Mouse (Mus musculus) hindbrain, embryonic 11.5 days (tissue): ENCODE measurements at regions not wholly inside any gene's neighbourhood (a gene's known extent, or its start where the extent isn't known, plus 50 kb on each side); places are given as distances from the start of the nearest gene placed in this dataset.
A peak's percentile ranks its signal among the peaks of the same experiment; 100 is the strongest.

ENCODE experiments used
- ATAC-seq: fragments of 200-750 bp; cut with Nextera tagmentation; 2 replicates; pipeline ENCODE4 v1.8.0; 2017; ENCODE audit warnings: mild to moderate bottlenecking, moderate TSS enrichment, moderate library complexity; ENCODE audit not compliant: low FRiP score
- DNase-seq: peaks from one replicate; pipeline ENCODE4 v3.0.0-alpha.2; 2015; ENCODE audit warnings: low spot score
- H3K27ac ChIP-seq: fragments of 300-500 bp; sonication (generic); 2 replicates; pipeline ENCODE4 v1.5.1; 2014; ENCODE audit warnings: mild to moderate bottlenecking, low read depth, low read length
- H3K27me3 ChIP-seq: fragments of 300-500 bp; sonication (generic); 2 replicates; pipeline ENCODE4 v1.6.1; 2014; ENCODE audit warnings: mild to moderate bottlenecking, low read length, moderate library complexity, mixed read lengths; ENCODE audit not compliant: control insufficient read depth, insufficient read depth
- H3K36me3 ChIP-seq: fragments of 300-500 bp; sonication (generic); 2 replicates; pipeline ENCODE4 v1.6.1; 2014; ENCODE audit warnings: mild to moderate bottlenecking, low read length, moderate library complexity, mixed read lengths; ENCODE audit not compliant: control insufficient read depth, insufficient read depth
- H3K4me1 ChIP-seq: fragments of 300-500 bp; sonication (generic); replicated peaks from 2 replicates; pipeline ENCODE4 v1.6.1; 2014; ENCODE audit warnings: low read length, mixed read lengths; ENCODE audit not compliant: control insufficient read depth, insufficient read depth
- H3K4me2 ChIP-seq: fragments of 300-500 bp; sonication (generic); replicated peaks from 2 replicates; pipeline ENCODE4 v1.6.1; 2014; ENCODE audit warnings: mild to moderate bottlenecking, low read depth, low read length
- H3K4me3 ChIP-seq: fragments of 300-500 bp; sonication (generic); 2 replicates; pipeline ENCODE4 v1.5.1; 2014; ENCODE audit warnings: low read depth, low read length
- H3K9ac ChIP-seq: fragments of 300-500 bp; sonication (generic); 2 replicates; pipeline ENCODE4 v1.6.1; 2014; ENCODE audit warnings: low read depth, low read length
- H3K9me3 ChIP-seq: fragments of 300-500 bp; sonication (generic); 2 replicates; pipeline ENCODE4 v1.6.1; 2016; ENCODE audit warnings: low read length; ENCODE audit not compliant: control insufficient read depth
- WGBS: fragments of 180-500 bp; shearing (Covaris S2); extraction: QIAGEN DNeasy Blood & Tissue Kit; methylation state at CpG from one replicate; pipeline ENCODE4 v1.1.7; 2014; 5-methylcytosine and 5-hydroxymethylcytosine counted together

DNA sequence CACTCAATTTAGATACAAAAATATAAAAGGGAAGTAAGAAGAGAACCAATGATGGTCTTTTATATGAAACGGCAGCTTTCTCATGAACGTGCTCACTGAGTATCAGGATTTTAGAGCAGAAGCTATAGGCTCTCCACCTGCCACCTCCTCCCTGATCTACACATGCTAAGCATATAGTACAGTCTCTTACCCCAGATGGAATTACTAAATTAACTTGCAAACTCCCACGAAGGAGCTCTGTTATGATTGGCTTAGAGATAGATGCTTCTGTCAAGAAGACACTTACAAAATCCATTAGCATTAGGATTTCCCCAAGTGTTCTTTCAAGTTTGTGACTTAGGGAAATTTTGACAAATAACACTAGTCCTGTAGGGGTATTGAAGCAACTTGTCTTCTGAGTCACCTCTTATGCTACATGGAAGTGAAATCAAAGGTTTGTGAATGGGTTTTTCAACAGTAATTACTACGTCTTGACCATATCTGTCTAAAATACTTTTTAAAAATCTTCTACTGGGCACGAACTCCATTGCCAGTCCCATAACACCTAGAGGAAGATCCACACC, 60.6 kb downstream of the Crygs start:
- WGBS, result 85% methylated on average over 5 of the region's 5 CpGs
- no peak overlapping the region for H3K27ac ChIP-seq

DNA sequence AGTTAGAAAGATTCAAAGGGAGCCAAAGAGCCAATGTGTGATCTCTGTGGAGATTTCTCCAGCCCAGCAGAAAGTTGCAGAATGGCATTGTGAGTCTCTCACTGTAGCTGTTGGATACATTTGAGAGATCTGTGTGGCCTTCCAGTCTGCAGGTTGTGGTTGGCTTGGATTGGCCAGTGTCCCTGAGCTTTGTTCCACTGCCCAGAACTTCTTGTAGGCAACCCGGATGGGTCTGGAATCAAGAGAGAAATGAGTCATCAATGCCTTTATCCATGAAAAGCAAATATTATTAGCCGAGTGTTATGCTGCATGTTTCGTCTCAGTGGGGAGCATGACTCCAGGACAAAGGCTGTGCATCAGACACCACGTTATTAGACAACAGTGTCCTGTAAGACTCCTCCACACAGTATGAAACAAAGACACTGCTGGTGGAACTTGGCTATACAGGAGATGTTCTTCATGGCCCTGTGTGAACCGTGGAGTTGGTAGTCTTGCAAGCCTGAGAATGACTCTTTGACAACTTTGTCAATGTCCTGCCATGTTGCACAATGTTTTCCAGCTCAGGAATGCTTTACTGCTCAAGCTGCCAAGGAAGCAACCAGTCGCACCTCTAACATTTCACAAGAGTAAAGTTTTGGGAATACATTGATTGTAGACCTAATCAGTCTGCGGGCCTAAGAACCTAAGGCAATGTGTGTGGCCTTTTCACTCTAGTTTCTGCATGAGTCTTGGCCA, 67.1 kb downstream of the Crygs start:
- DNase-seq (no peak), ATAC-seq (no peak)
- Histone ChIP-seq H3K4me3 (no peak overlapping the region), H3K36me3 (no peaks in the 10 kb centered on the region), H3K4me1 (no peaks in the 10 kb centered on the region), H3K27ac (no peak overlapping the region), H3K4me2 (no peak overlapping the region), H3K9ac (no peak overlapping the region), H3K9me3 (no peaks in the 10 kb centered on the region), H3K27me3 (no peaks in the 10 kb centered on the region)
- 85% methylated on average over 7 of the region's 7 CpGs for WGBS

More for the DNA sequence above, 60.6 kb downstream of the Crygs start:
- no peaks in the 10 kb centered on the region for H3K27me3 ChIP-seq
- H3K36me3 ChIP-seq, result no peaks in the 10 kb centered on the region
- H3K9me3 ChIP-seq, result no peaks in the 10 kb centered on the region
- no peaks in the 10 kb centered on the region for H3K4me1 ChIP-seq
- DNase-seq (no peak), ATAC-seq (no peak)
- no peak overlapping the region for H3K9ac ChIP-seq
- no peak overlapping the region for H3K4me3 ChIP-seq
- no peak overlapping the region for H3K4me2 ChIP-seq

DNA sequence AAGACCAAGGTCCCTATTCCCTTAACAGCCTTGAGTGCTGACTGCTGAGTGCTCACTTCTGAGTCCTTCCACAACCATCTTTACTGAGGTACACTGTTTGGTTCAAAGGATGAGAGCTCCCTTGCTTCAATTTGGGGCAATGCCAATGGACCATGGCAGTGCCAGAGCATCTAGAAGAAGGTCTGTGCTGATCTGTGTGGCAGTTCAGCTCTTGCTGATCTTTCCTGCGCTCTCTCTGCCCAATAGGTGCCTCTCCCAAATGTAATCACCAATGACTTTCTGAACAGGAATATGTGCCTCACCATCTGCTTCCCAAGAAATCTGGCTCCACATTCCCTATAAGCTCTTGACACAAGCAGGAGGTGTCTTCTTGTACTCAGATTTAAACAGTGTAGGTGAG, 67.9 kb downstream of the Crygs start:
- no peak overlapping the region for H3K9ac ChIP-seq

DNA sequence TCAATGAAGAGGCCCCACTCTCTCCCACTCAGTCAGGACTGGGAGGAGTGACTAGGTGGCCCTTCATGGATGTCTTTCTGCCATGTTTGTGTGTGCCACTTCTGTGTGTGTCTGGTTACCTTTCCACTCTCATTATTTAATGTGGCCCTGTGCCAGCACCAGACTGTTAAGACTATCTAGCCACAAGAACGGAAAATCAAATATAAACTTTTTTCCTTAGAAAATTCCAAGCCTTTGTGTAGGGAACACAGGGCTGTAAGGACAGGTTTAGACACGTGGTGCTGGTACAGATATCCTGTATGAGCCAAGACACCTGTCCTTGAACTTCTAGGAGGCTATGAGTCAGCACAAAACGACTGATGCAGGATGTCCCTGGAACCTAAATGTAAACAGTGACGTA, 69.9 kb downstream of the Crygs start:
- no peak overlapping the region for H3K27ac ChIP-seq
- DNase-seq, result no peak
- no peaks in the 10 kb centered on the region for H3K27me3 ChIP-seq
- H3K4me2 ChIP-seq, result no peak overlapping the region
- H3K9ac ChIP-seq, result no peak overlapping the region
- no peak for ATAC-seq
- H3K4me1 ChIP-seq, result no peaks in the 10 kb centered on the region
- H3K4me3 ChIP-seq, result no peak overlapping the region
- no peaks in the 10 kb centered on the region for H3K36me3 ChIP-seq
- 83% methylated on average over 4 of the region's 4 CpGs for WGBS
- H3K9me3 ChIP-seq, result no peaks in the 10 kb centered on the region

More for the DNA sequence above, 67.9 kb downstream of the Crygs start:
- H3K9me3 ChIP-seq, result no peaks in the 10 kb centered on the region
- H3K4me3 ChIP-seq, result no peak overlapping the region
- no peaks in the 10 kb centered on the region for H3K36me3 ChIP-seq
- WGBS, result 100% methylated on average over 1 of the region's 1 CpGs
- no peak overlapping the region for H3K4me2 ChIP-seq
- H3K4me1 ChIP-seq, result no peaks in the 10 kb centered on the region
- H3K27ac ChIP-seq, result no peak overlapping the region
- no peak for DNase-seq
- ATAC-seq, result no peak
- no peaks in the 10 kb centered on the region for H3K27me3 ChIP-seq

DNA sequence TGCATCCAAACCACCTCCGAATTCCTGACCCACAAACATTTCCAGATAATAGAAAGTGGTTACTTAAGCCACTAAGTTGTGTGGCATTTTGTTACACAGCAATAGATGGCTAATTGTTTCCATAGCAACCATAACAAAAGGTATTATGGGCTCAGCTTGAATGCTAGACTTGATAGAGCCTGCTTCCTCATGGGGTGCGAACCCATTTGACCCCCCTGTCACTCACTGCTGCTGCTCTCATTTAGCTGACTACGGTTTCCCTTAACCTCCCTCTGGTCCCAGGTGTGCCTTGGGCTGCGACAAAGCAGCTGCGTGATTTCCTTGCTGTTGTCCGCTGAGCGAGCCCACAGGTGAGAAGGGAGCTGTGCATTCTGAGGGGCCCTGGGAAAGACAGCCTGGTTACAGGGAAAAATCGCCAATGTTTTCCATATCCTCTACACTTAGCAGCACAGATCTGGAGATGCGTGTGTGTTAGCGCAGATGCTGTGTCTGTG, 76.8 kb downstream of the Crygs start:
- DNase-seq (peak; percentile 39), ATAC-seq (peak; percentile 57)
- 33% methylated on average over 10 of the region's 10 CpGs for WGBS

DNA sequence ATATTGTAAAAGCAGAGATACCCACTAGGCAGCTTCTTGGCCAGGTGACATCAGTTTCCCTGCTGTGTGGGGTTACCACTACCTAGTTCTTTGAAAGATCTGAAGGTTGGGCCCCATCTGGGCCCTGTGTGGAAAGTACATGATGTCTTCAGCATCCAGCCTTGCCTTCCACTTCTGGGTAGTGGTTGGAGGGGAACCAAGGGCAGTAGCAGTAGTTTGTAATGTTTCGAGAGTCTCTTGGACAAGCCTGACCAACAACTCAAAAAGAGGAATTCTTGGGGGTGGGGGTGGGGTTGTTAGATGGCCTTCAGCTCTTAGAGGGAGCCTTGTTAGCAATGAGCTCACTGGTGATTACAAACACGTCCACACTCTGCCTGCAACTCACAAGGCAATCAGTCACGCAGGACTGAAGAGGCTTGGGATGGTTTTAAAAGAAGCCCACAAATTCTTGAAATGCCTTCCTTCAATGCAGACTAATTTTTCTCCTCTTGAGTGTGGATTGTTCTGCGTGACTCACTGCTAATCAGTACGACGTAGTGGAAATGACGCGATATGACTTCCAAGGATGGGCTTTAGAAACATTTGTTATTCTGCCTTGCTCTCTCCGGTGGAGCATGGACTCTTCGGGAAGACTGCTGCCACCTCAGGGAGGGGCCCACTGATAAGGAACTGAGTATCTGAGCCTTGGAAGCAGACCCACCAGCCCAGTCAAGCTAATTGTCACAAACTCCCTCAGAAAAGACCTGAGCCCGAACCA, 76.9 kb upstream of the Dgkg start:
- no peak overlapping the region for H3K9ac ChIP-seq
- H3K4me1 ChIP-seq, result 0 out of 2 replicates have a peak, but pooled peaks cover 3% of the 10 kb centered on the region
- no peaks in the 10 kb centered on the region for H3K27me3 ChIP-seq
- H3K27ac ChIP-seq, result no peak overlapping the region
- no peak overlapping the region for H3K4me3 ChIP-seq
- H3K36me3 ChIP-seq, result no peaks in the 10 kb centered on the region
- WGBS, result 26% methylated on average over 11 of the region's 11 CpGs
- H3K9me3 ChIP-seq, result no peaks in the 10 kb centered on the region
- peak; percentile 66 for ATAC-seq
- no peak overlapping the region; the same call in 1 of the 2 replicates for H3K4me2 ChIP-seq
- peak; percentile 11 for DNase-seq

More for the DNA sequence above, 76.8 kb downstream of the Crygs start:
- H3K9ac ChIP-seq, result no peak overlapping the region
- H3K27me3 ChIP-seq, result no peaks in the 10 kb centered on the region
- 0 out of 2 replicates have a peak, but pooled peaks cover 3% of the 10 kb centered on the region for H3K4me1 ChIP-seq
- H3K4me3 ChIP-seq, result no peak overlapping the region
- H3K27ac ChIP-seq, result no peak overlapping the region
- no peaks in the 10 kb centered on the region for H3K9me3 ChIP-seq
- H3K36me3 ChIP-seq, result no peaks in the 10 kb centered on the region
- H3K4me2 ChIP-seq, result no peak overlapping the region; the same call in 1 of the 2 replicates

DNA sequence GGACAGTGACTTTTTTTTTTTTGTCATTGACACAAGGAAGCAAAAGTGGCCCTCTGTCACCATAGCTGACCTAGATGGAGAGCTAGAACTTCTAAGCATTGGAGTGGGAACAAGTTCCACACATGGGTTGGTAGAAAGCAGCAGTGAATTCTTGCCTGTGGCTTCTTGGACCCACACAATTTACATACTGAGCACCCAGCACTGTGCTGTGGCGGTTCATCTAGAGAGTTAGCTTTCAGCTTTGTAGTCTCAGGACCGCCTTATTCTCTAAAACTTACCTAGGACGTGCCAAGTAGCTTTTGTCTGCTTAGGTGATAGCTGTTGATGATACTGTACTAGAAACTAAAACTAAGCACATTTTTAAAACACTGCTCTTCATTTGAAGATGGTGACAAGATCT, 72.1 kb upstream of the Dgkg start:
- no peak for DNase-seq
- 88% methylated on average over 3 of the region's 3 CpGs for WGBS
- no peak for ATAC-seq

DNA sequence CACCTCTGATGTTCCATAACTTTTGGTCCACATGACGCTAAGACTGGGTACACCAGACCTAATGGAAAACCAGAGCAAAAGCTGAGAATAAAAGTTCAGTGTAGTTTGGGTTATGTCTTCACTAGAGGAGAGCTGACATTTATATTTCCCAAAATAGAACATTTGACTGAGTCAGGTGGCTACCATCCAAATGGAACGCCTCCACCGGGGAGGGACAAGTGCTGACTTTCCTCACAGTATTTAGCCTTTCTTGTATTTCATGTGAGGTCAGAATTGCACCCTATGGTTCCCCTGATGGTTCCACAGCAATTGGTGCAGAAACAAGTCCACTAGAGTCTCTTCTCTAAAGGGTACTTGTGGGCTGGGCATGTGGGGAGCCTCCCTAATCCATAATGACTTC, 68.2 kb upstream of the Dgkg start:
- ATAC-seq, result no peak
- H3K27me3 ChIP-seq, result no peaks in the 10 kb centered on the region
- no peaks in the 10 kb centered on the region for H3K4me1 ChIP-seq
- no peak for DNase-seq
- no peaks in the 10 kb centered on the region for H3K36me3 ChIP-seq
- no peak overlapping the region for H3K27ac ChIP-seq
- H3K9ac ChIP-seq, result no peak overlapping the region
- no peaks in the 10 kb centered on the region for H3K9me3 ChIP-seq
- WGBS, result 97% methylated on average over 3 of the region's 3 CpGs
- no peak overlapping the region for H3K4me2 ChIP-seq
- no peak overlapping the region for H3K4me3 ChIP-seq

More for the DNA sequence above, 72.1 kb upstream of the Dgkg start:
- no peak overlapping the region for H3K9ac ChIP-seq
- H3K36me3 ChIP-seq, result no peaks in the 10 kb centered on the region
- no peak overlapping the region for H3K4me2 ChIP-seq
- H3K9me3 ChIP-seq, result no peaks in the 10 kb centered on the region
- H3K4me3 ChIP-seq, result no peak overlapping the region
- no peak overlapping the region for H3K27ac ChIP-seq
- no peaks in the 10 kb centered on the region for H3K27me3 ChIP-seq
- no peaks in the 10 kb centered on the region for H3K4me1 ChIP-seq
